Mouse (Mus musculus): ENCODE results near the gene Prkg2.

DNA sequence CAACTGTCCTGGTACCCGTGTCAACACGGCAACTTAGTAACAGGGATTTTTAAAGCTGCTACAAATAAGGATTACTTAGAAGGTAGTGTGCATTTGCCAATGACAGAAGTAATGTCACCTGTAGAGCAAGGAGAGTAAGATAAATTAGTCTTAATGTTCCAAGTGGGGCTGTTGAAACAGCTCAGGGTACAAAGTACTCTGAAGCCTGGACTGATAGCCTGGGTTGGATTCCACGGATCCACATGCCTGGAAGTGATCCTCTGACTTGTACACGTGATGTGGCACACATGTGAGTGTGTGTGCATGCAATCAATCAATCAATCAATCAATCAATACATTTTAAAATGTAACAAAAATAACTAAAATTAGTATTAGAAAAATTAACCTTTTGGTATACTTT lies 45.6 kb downstream of the Prkg2 start:
- TF ChIP-seq ZC3H11A (IDR thresholded peaks at IDR 0.05; ENCODE audit: borderline replicate concordance, low read depth, low read length) (no peak), HCFC1 (IDR thresholded peaks at IDR 0.05; ENCODE audit: borderline replicate concordance, insufficient read depth, low read length) (no peak), ZNF384 (IDR thresholded peaks at IDR 0.05; ENCODE audit: low read depth, low read length) (no peak)
